Mouse (Mus musculus) embryo, embryonic 11.5 days (tissue): Measurements from ENCODE around the gene Acsl1.

Experiments
- DNase-seq: peaks from one replicate; pipeline ENCODE4 v3.0.0-alpha.2; 2012; ENCODE audit warnings: low read depth, low spot score

The Acsl1 gene

GRCm38 (mm10) chr8:46475404-46475803 lies 4.6 kb downstream of the Acsl1 start:
- no peak for DNase-seq

GRCm38 (mm10) chr8:46475942-46476341 lies 5.1 kb downstream of the Acsl1 start:
- no peak for DNase-seq

- no peak for DNase-seq
Observed at GRCm38 (mm10) chr8:46477747-46478458, 7.1 kb downstream of the Acsl1 start.

GRCm38 (mm10) chr8:46478783-46479182 lies 7.9 kb downstream of the Acsl1 start:
- DNase-seq = no peak

- no peak for DNase-seq
Observed at GRCm38 (mm10) chr8:46479794-46480532, 9.1 kb downstream of the Acsl1 start.

GRCm38 (mm10) chr8:46480533-46480900 lies 9.7 kb downstream of the Acsl1 start:
- DNase-seq = no peak

DNA sequence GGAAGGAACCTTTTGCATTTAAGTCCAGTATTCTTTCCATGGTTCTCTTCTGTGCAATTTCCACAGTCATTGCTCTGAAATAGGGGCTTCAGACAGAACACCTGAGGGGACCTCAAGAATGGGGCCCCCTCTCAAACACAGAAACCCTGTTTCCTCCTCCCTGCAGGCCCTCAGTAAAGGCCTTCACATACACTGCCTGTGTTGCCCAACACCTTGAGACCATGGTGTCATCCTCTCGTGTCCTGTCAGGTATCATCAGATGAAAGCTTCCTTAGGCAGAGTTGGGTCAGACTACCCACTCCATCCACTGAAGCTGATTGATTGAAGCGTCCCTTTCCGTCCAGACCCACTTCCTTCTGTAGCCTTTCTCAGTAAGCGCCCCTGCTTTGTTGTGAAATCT lies 11.9 kb downstream of the Acsl1 start:
- no peak for DNase-seq

DNA sequence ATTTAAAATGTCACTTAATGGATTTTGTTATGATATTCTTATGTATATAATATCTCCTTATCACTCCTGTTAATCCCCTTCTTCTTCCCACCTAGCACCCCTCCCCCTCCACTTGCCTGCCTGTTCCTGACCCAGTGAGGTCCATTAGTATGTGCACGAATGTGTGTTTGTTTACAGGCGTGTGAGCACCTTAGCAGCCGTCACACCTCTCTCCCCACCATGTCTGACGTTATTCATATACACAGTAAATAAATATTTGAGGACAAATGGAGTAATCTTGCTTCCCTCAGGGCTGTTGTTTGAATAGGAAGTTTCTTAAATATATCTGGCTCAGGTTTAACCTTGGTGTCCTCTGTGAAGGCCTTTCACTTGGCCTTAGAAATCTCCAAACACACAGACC lies 12.4 kb downstream of the Acsl1 start:
- DNase-seq = no peak

- no peak for DNase-seq
Observed at GRCm38 (mm10) chr8:46484077-46484476, 13.2 kb downstream of the Acsl1 start.

DNA sequence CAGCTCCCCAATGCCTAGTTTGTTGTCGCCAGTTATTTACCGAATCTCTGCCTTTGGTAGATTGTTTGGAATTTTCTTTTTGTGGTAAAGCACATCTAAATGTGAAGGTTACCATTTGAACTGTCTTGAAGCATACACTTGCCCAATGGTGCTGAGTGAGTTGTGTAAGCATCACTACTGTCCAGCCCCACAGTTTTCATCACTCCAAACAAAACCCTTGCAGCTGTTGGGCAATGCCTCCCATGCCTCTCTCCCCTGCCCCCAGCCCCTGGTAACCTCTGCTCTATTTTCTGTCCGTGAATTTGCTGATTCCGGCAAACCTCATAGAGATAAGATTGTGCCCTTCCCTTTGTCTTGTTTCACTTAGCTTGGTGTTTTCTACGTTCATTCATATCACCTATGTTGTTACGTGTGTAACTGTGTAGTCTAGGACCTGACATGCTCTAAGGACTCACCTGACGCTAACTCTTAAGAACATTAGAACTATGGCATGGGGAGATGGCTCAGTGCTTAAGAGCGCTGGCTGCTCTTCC lies 14.2 kb downstream of the Acsl1 start:
- no peak for DNase-seq

DNA sequence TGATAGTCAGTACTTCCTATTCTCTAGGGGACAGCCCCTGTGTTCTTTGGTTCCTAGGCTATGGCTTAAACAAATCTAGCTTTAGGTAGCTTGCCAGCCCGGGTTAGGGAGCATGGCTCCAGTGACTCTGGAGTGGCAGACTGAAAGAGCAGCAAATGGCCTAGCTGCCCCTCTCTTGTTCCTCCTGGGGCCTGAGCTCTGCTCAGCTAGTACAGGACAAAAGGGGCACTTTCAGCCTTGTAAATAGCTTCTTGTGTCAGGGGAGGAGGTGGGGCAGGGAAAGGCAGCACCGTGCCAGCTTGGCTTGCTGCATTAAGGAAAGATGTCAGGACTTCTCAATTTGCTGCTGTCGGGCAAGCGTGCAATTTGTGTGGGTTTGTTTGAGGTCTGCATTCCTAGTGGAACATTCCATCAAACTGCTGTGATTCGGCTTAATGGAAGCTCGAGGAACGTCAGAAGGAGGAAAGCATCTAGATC lies 17.3 kb downstream of the Acsl1 start:
- DNase-seq = no peak

- no peak for DNase-seq
Observed at GRCm38 (mm10) chr8:46489196-46489595, 18.4 kb downstream of the Acsl1 start.

- DNase-seq = no peak
Observed at GRCm38 (mm10) chr8:46490250-46490649, 19.4 kb downstream of the Acsl1 start.

GRCm38 (mm10) chr8:46490821-46491220 lies 20.0 kb downstream of the Acsl1 start:
- DNase-seq = no peak

GRCm38 (mm10) chr8:46493495-46494170 lies 22.8 kb downstream of the Acsl1 start:
- DNase-seq = no peak

- DNase-seq = no peak
Observed at GRCm38 (mm10) chr8:46496852-46497251, 26.0 kb downstream of the Acsl1 start.

- DNase-seq = no peak
Observed at GRCm38 (mm10) chr8:46497314-46498011, 26.6 kb downstream of the Acsl1 start.

DNA sequence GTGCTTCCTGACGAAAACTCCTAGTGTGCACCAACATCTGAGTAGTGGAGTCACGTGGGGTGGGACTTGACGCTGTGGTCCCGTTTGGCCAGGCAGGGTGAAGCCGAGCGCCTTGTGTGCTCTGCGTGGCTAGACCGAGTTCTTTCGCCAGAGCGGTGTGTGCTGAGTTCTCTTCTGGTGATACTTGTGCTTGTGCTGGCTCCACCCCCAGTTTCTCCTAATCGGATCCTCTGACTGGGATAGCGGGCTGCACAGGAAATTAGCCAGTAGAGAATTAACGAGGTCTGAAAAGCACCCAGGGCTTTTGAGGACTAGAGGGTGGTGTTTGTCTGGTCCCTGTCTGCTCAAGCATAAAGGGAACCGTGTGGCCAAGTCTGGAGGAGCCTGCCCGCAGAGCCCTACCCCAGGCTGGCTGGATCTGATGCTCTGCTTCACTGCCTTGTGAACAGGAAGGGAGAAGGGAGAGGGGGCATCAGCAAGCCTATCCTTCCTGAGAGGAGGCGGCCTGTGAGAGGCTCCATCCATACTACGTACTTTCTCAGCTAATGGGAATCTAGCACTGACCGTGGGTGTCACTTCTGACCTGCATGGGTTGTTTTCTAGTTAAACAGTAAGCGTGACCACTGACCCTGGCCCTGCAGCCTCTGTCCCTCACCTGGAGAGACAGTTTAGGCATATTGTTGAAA lies 28.7 kb downstream of the Acsl1 start:
- no peak for DNase-seq

- no peak for DNase-seq
Observed at GRCm38 (mm10) chr8:46502333-46503071, 31.7 kb downstream of the Acsl1 start.

DNA sequence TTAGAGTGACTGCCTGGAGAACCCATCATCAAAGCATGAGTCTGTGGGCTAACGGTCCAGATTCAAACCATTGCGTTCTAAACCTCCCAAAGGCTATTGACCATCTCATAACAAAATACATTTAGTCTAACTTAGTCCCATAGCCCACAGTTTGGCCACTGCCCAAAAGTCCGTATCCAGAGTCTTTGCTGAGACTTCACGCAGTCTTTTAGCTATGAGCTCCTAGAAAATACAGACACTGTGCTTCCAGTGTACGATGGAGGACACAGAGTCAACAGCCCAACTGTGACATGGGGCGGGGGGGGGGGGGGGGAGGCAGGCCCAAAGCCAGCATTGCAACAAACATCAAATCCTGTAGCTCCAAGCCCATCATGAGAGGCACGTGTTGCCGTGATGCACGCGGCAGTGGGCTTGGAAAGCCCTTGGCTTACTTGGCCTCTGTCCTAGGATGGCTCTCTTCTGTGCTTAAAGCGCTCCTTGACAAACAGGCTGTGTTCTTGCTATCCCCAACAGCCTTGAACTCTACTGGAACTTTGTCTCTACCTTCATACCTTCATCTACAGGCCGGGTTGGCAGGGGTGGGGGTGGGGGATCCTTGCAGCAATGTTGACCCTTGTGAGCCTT lies 32.3 kb downstream of the Acsl1 start:
- no peak for DNase-seq
